Mouse (Mus musculus): ENCODE results near the gene Ccnb1ip1.

Gene Ccnb1ip1

GRCm38 (mm10) chr14:50782166-50782565, 25.4 kb downstream of the Ccnb1ip1 start:
- DNase-seq, result no peak

- DNase-seq, result peak; percentile 8
Observed at GRCm38 (mm10) chr14:50771342-50771741, 36.2 kb downstream of the Ccnb1ip1 start.

GRCm38 (mm10) chr14:50765736-50766135, 41.8 kb downstream of the Ccnb1ip1 start:
- DNase-seq, result no peak

GRCm38 (mm10) chr14:50758416-50759085, 49.0 kb downstream of the Ccnb1ip1 start:
- DNase-seq, result no peak

- no peak for DNase-seq
Observed at GRCm38 (mm10) chr14:50744994-50745393, 62.5 kb downstream of the Ccnb1ip1 start, which contains the start of gene Olfr749. Gene Olfr749 (minus strand): TSS chr14:50745094.

GRCm38 (mm10) chr14:50741584-50741983, 65.9 kb downstream of the Ccnb1ip1 start:
- DNase-seq, result no peak

GRCm38 (mm10) chr14:50740334-50740733, 67.2 kb downstream of the Ccnb1ip1 start:
- no peak for DNase-seq

All from kidney, adult 9 months (tissue).